Mouse (Mus musculus): Measurements from ENCODE around the gene Gramd1b. TPM values are rescaled to one million over a fixed set of nuclear protein-coding genes. Genes with fewer than 3 reads are reported as not detected.

Gene Gramd1b
- polyA plus RNA-seq, 1 experiment from 2014 or later, result 19.9 TPM

GRCm38 (mm10) chr9:40331411-40332286 lies 199.5 kb downstream of the Gramd1b start:
- Histone ChIP-seq H3K36me3 (replicated peaks) (0 out of 2 replicates have a peak, but pooled peaks cover 5% of the 10 kb centered on the region), H3K27me3 (replicated peaks) (no peaks in the 10 kb centered on the region), H3K4me3 (no peak overlapping the region), H3K9ac (no peak overlapping the region), H3K4me1 (peaks cover 14% of the 10 kb centered on the region), H3K27ac (no peak overlapping the region), H3K4me2 (no peak overlapping the region), H3K9me3 (no peaks in the 10 kb centered on the region)
- WGBS, result 90% methylated on average over 15 of the region's 15 CpGs
- ATAC-seq (replicated peaks), result no peak; the same call in 1 of the 2 replicates

GRCm38 (mm10) chr9:40330609-40331382 lies 200.4 kb downstream of the Gramd1b start:
- Histone ChIP-seq H3K4me2 (no peak overlapping the region), H3K36me3 (replicated peaks) (0 out of 2 replicates have a peak, but pooled peaks cover 5% of the 10 kb centered on the region), H3K9me3 (no peaks in the 10 kb centered on the region), H3K27ac (no peak overlapping the region), H3K9ac (no peak overlapping the region; the same call in 1 of the 2 replicates), H3K4me3 (no peak overlapping the region), H3K4me1 (peaks cover 8% of the 10 kb centered on the region), H3K27me3 (replicated peaks) (no peaks in the 10 kb centered on the region)
- 56% methylated on average over 19 of the region's 19 CpGs for WGBS
- ATAC-seq (replicated peaks), result peak; percentile 81

- no peak for ATAC-seq (replicated peaks)
- WGBS, result 62% methylated on average over 7 of the region's 7 CpGs
- H3K36me3 ChIP-seq (replicated peaks), result peaks cover 5% of the 10 kb centered on the region; the same call in 1 of the 2 replicates
- H3K4me1 ChIP-seq, result peaks cover 6% of the 10 kb centered on the region
- H3K9ac ChIP-seq, result no peak overlapping the region
- H3K27me3 ChIP-seq (replicated peaks), result no peaks in the 10 kb centered on the region
- no peak overlapping the region for H3K4me3 ChIP-seq
- no peaks in the 10 kb centered on the region for H3K9me3 ChIP-seq
- H3K27ac ChIP-seq, result no peak overlapping the region
- H3K4me2 ChIP-seq, result no peak overlapping the region
These were observed 204.8 kb downstream of the Gramd1b start for GRCm38 (mm10) chr9:40326260-40326915.

GRCm38 (mm10) chr9:40324826-40325225 lies 206.4 kb downstream of the Gramd1b start:
- H3K9ac ChIP-seq, result no peak overlapping the region

GRCm38 (mm10) chr9:40324232-40324792 lies 206.9 kb downstream of the Gramd1b start:
- Histone ChIP-seq H3K36me3 (replicated peaks) (peaks cover 5% of the 10 kb centered on the region; the same call in 1 of the 2 replicates), H3K4me3 (no peak overlapping the region), H3K4me1 (no peaks in the 10 kb centered on the region), H3K27ac (no peak overlapping the region), H3K27me3 (replicated peaks) (no peaks in the 10 kb centered on the region), H3K9ac (no peak overlapping the region), H3K9me3 (no peaks in the 10 kb centered on the region), H3K4me2 (no peak overlapping the region)
- no peak for ATAC-seq (replicated peaks)
- WGBS, result 93% methylated on average over 4 of the region's 4 CpGs

More at GRCm38 (mm10) chr9:40324826-40325225, 206.4 kb downstream of the Gramd1b start:
- no peak overlapping the region for H3K4me3 ChIP-seq
- no peak overlapping the region for H3K27ac ChIP-seq
- H3K36me3 ChIP-seq (replicated peaks), result peaks cover 5% of the 10 kb centered on the region; the same call in 1 of the 2 replicates
- WGBS, result 88% methylated on average over 6 of the region's 6 CpGs
- ATAC-seq (replicated peaks), result no peak
- H3K4me2 ChIP-seq, result no peak overlapping the region
- H3K4me1 ChIP-seq, result no peaks in the 10 kb centered on the region
- H3K9me3 ChIP-seq, result no peaks in the 10 kb centered on the region
- no peaks in the 10 kb centered on the region for H3K27me3 ChIP-seq (replicated peaks)

GRCm38 (mm10) chr9:40323773-40324172 lies 207.4 kb downstream of the Gramd1b start:
- no peak overlapping the region for H3K4me3 ChIP-seq
- no peak overlapping the region for H3K4me2 ChIP-seq
- no peak for ATAC-seq (replicated peaks)
- H3K27me3 ChIP-seq (replicated peaks), result no peaks in the 10 kb centered on the region
- H3K27ac ChIP-seq, result no peak overlapping the region
- H3K9me3 ChIP-seq, result no peaks in the 10 kb centered on the region
- 73% methylated on average over 6 of the region's 6 CpGs for WGBS
- H3K4me1 ChIP-seq, result no peaks in the 10 kb centered on the region
- H3K36me3 ChIP-seq (replicated peaks), result peaks cover 5% of the 10 kb centered on the region; the same call in 1 of the 2 replicates
- no peak overlapping the region for H3K9ac ChIP-seq

GRCm38 (mm10) chr9:40323171-40323570 lies 208.0 kb downstream of the Gramd1b start:
- Histone ChIP-seq H3K36me3 (replicated peaks) (peaks cover 5% of the 10 kb centered on the region; the same call in 1 of the 2 replicates), H3K27me3 (replicated peaks) (no peaks in the 10 kb centered on the region), H3K27ac (no peak overlapping the region), H3K9me3 (no peaks in the 10 kb centered on the region), H3K4me1 (no peaks in the 10 kb centered on the region), H3K4me2 (no peak overlapping the region), H3K4me3 (no peak overlapping the region), H3K9ac (no peak overlapping the region)
- 90% methylated on average over 5 of the region's 5 CpGs for WGBS
- ATAC-seq (replicated peaks), result no peak

GRCm38 (mm10) chr9:40322372-40322771 lies 208.8 kb downstream of the Gramd1b start:
- Histone ChIP-seq H3K4me3 (no peak overlapping the region), H3K9me3 (no peaks in the 10 kb centered on the region), H3K4me2 (no peak overlapping the region), H3K36me3 (replicated peaks) (peaks cover 3% of the 10 kb centered on the region; the same call in 1 of the 2 replicates), H3K4me1 (no peaks in the 10 kb centered on the region), H3K9ac (no peak overlapping the region), H3K27ac (no peak overlapping the region), H3K27me3 (replicated peaks) (no peaks in the 10 kb centered on the region)
- 94% methylated on average over 3 of the region's 3 CpGs for WGBS
- ATAC-seq (replicated peaks), result no peak

- Histone ChIP-seq H3K36me3 (replicated peaks) (peaks cover 10% of the 10 kb centered on the region; the same call in 1 of the 2 replicates), H3K27ac (no peak overlapping the region), H3K9me3 (no peaks in the 10 kb centered on the region), H3K27me3 (replicated peaks) (no peaks in the 10 kb centered on the region), H3K4me1 (no peaks in the 10 kb centered on the region), H3K4me3 (no peak overlapping the region), H3K9ac (no peak overlapping the region), H3K4me2 (no peak overlapping the region)
- WGBS, result 82% methylated on average over 3 of the region's 3 CpGs
- no peak for ATAC-seq (replicated peaks)
These were observed 209.5 kb downstream of the Gramd1b start for GRCm38 (mm10) chr9:40321668-40322003.

GRCm38 (mm10) chr9:40320879-40321667 lies 210.1 kb downstream of the Gramd1b start:
- WGBS, result 55% methylated on average over 12 of the region's 12 CpGs
- Histone ChIP-seq H3K27ac (no peak overlapping the region), H3K9ac (no peak overlapping the region), H3K9me3 (no peaks in the 10 kb centered on the region), H3K4me3 (no peak overlapping the region), H3K36me3 (replicated peaks) (peaks cover 11% of the 10 kb centered on the region; the same call in 1 of the 2 replicates), H3K4me1 (no peaks in the 10 kb centered on the region), H3K4me2 (no peak overlapping the region), H3K27me3 (replicated peaks) (no peaks in the 10 kb centered on the region)
- ATAC-seq (replicated peaks), result no peak

GRCm38 (mm10) chr9:40320405-40320804 lies 210.8 kb downstream of the Gramd1b start:
- Histone ChIP-seq H3K36me3 (replicated peaks) (peaks cover 11% of the 10 kb centered on the region; the same call in 1 of the 2 replicates), H3K4me2 (no peak overlapping the region), H3K4me1 (no peaks in the 10 kb centered on the region), H3K9ac (no peak overlapping the region), H3K27me3 (replicated peaks) (no peaks in the 10 kb centered on the region), H3K9me3 (no peaks in the 10 kb centered on the region), H3K4me3 (no peak overlapping the region), H3K27ac (no peak overlapping the region)
- ATAC-seq (replicated peaks), result no peak
- WGBS, result 89% methylated on average over 8 of the region's 8 CpGs

Measured in midbrain, embryonic 15.5 days (tissue).